Mouse (Mus musculus) liver, embryonic 11.5 days (tissue): Measurements from ENCODE around the gene Dusp1. TPM values are rescaled to one million over a fixed set of nuclear protein-coding genes. Genes with fewer than 3 reads are reported as not detected.
A peak's percentile ranks its signal among the peaks of the same experiment; 100 is the strongest.

ENCODE experiments used
- ATAC-seq: fragments of 200-750 bp; cut with Nextera tagmentation; replicated peaks from 2 replicates; pipeline ENCODE4 v1.8.0; 2017; ENCODE audit warnings: moderate number of reproducible peaks, mild to moderate bottlenecking, moderate TSS enrichment, moderate library complexity; ENCODE audit not compliant: low FRiP score
- DNase-seq: peaks from one replicate; pipeline ENCODE4 v3.0.0-alpha.2; 2017; ENCODE audit warnings: low spot score
- H3K27ac ChIP-seq: fragments of 300-500 bp; sonication (generic); 2 replicates; pipeline ENCODE4 v1.5.1; 2014; ENCODE audit warnings: mild to moderate bottlenecking, low read depth, low read length, control low read depth
- H3K27me3 ChIP-seq: fragments of 300-500 bp; sonication (generic); replicated peaks from 2 replicates; pipeline ENCODE4 v1.6.1; 2014; ENCODE audit warnings: low read length, mixed read lengths; ENCODE audit not compliant: control insufficient read depth, insufficient read depth
- H3K36me3 ChIP-seq: fragments of 300-500 bp; sonication (generic); 2 replicates; pipeline ENCODE4 v1.6.1; 2014; ENCODE audit warnings: mild to moderate bottlenecking, low read length, moderate library complexity, mixed read lengths; ENCODE audit not compliant: control insufficient read depth, insufficient read depth
- H3K4me1 ChIP-seq: fragments of 300-500 bp; sonication (generic); replicated peaks from 2 replicates; pipeline ENCODE4 v1.6.1; 2014; ENCODE audit warnings: low read length, mixed read lengths; ENCODE audit not compliant: control insufficient read depth, insufficient read depth
- H3K4me2 ChIP-seq: fragments of 300-500 bp; sonication (generic); 2 replicates; pipeline ENCODE4 v1.6.1; 2014; ENCODE audit warnings: mild to moderate bottlenecking, control low read depth, moderate library complexity
- H3K4me3 ChIP-seq: fragments of 300-500 bp; sonication (generic); 2 replicates; pipeline ENCODE4 v1.5.1; 2014; ENCODE audit warnings: low read depth, low read length, control low read depth
- H3K9ac ChIP-seq: fragments of 300-500 bp; sonication (generic); 2 replicates; pipeline ENCODE4 v1.6.1; 2014; ENCODE audit warnings: low read depth, low read length, control low read depth
- H3K9me3 ChIP-seq: fragments of 300-500 bp; sonication (generic); 2 replicates; pipeline ENCODE4 v1.6.1; 2016; ENCODE audit warnings: low read length, inconsistent platforms, mixed read lengths; ENCODE audit not compliant: control insufficient read depth
- WGBS: fragments of 180-500 bp; shearing (Covaris S2); extraction: QIAGEN DNeasy Blood & Tissue Kit; methylation state at CpG from one replicate; pipeline ENCODE4 v1.1.7; 2014; 5-methylcytosine and 5-hydroxymethylcytosine counted together
- polyA plus RNA-seq: library from polyadenylated mRNA; unstranded; fragments of >200 nt; fragmentation: Nextera tagmentation; extraction: Ambion mirVana; gene quantifications from 2 replicates; pipeline ENCODE4 v1.2.1, GENCODE M21; 2014

The Dusp1 gene
- polyA plus RNA-seq, 1 experiment from 2014 or later: 18.6 TPM

DNA sequence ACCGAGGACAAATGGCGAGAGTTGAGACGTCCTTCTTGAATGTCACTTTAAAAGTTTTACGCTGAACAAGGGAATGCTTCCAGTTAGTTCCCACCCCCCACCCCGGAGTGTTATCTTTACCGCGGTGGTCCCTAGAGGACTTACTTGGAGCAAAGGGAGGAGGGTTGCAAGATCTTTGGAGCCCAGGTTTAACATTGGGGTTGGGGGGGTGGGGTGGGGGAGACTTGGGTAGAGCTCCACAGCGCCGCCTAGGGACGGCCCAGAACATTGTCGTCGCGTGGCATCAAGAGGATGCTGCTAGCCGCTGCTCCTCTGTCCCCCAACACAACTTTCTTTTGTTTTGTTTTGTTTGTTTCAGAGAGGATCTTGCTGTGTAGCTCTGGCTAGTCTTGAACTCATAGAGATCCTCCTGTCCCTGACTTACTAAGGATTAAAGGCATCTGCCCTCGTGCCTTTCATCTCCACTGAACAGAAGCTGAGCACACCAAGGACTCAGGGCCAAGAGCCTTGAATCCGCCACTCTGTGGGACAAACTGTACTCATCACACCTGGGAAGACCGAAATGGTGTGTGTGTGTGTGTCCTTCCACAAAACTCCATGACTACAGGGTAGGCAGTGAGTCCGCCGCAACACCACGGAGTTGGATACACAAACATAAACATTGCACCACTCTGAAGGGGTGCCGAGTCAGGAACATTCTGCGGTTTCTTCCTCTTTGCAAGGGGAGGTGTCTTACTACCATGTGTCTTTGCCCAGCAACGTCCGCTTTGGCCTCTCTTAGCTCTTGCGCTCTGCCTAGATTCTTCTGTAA lies 52.8 kb downstream of the Dusp1 start:
- WGBS: 21% methylated on average over 25 of the region's 25 CpGs

DNA sequence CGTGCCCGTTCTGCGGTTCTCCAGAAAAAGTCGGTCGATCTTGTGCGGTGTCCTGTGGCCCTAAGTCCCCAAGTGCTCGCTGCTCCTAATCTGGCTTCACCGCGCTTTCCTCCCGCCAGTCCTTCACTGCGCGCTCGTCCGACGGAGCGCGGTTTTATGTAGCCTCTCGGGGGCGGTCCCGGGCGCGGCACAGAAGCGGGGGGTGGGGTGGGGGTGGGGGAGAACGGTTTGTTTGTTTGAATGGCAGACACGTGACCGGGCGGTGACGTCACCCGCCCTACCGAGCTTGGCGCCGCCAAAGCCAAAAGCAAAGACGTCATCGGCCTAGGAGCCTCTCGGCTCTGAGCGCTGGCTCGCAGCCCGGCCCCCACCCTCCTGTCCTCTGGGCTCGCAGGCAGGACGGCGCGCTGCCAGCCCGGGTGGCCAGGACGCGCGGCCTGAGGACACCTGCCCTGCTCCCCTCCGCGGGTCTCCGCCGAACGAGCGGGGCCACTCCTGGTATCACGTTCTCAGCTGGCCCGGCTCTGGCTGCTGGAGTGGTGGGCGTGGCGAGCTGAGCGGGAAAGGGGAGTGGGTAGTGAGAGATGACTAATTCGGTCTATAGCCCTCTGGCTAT lies 53.5 kb downstream of the Dusp1 start:
- H3K4me2 ChIP-seq: peak overlapping the region; percentile 85
- H3K4me1 ChIP-seq: peaks cover 54% of the 10 kb centered on the region
- H3K27ac ChIP-seq: peak overlapping the region; percentile 98
- peaks cover 5% of the 10 kb centered on the region; the same call in 1 of the 2 replicates for H3K36me3 ChIP-seq
- DNase-seq (peak; percentile 97), ATAC-seq (peak; percentile 89)
- WGBS: under 1% methylated on average over 58 of the region's 58 CpGs
- H3K4me3 ChIP-seq: peak overlapping the region; percentile 83
- peak overlapping the region; percentile 95 for H3K9ac ChIP-seq
- no peaks in the 10 kb centered on the region for H3K9me3 ChIP-seq
- no peaks in the 10 kb centered on the region for H3K27me3 ChIP-seq

More for the DNA sequence above, 52.8 kb downstream of the Dusp1 start:
- H3K27ac ChIP-seq: peak overlapping the region; percentile 98
- no peaks in the 10 kb centered on the region for H3K9me3 ChIP-seq
- no peaks in the 10 kb centered on the region for H3K27me3 ChIP-seq
- H3K4me1 ChIP-seq: peaks cover 54% of the 10 kb centered on the region
- H3K36me3 ChIP-seq: peaks cover 5% of the 10 kb centered on the region; the same call in 1 of the 2 replicates
- peak overlapping the region; percentile 83 for H3K4me3 ChIP-seq
- H3K9ac ChIP-seq: peak overlapping the region; percentile 95
- ATAC-seq: peak; percentile 39
- peak overlapping the region; percentile 85 for H3K4me2 ChIP-seq
- no peak for DNase-seq

DNA sequence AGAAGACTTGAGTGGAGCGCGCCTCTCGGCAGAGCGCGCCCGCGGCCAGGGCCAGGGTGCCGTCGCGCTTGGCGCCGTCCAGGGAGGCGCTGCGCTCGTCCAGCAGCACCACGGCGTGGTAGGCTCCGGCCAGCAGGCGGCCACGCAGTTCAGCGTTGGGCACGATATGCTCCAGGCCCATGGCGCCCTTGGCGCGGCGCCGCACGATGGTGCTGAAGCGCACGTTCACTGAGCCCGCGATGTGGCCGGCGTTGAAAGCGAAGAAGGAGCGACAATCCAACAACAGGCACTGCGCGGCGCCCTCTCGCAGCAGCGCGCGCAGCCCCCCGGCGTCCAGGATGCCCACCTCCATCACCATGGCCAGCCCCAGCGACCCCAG lies 54.0 kb downstream of the Dusp1 start:
- ATAC-seq (peak; percentile 59), DNase-seq (no peak)
- Histone ChIP-seq H3K36me3 (peaks cover 5% of the 10 kb centered on the region; the same call in 1 of the 2 replicates), H3K9ac (peak overlapping the region; percentile 95), H3K4me1 (peaks cover 51% of the 10 kb centered on the region), H3K4me2 (peak overlapping the region; percentile 85), H3K9me3 (no peaks in the 10 kb centered on the region), H3K4me3 (peak overlapping the region; percentile 83), H3K27ac (peak overlapping the region; percentile 98), H3K27me3 (no peaks in the 10 kb centered on the region)
- WGBS: under 1% methylated on average over 46 of the region's 46 CpGs

DNA sequence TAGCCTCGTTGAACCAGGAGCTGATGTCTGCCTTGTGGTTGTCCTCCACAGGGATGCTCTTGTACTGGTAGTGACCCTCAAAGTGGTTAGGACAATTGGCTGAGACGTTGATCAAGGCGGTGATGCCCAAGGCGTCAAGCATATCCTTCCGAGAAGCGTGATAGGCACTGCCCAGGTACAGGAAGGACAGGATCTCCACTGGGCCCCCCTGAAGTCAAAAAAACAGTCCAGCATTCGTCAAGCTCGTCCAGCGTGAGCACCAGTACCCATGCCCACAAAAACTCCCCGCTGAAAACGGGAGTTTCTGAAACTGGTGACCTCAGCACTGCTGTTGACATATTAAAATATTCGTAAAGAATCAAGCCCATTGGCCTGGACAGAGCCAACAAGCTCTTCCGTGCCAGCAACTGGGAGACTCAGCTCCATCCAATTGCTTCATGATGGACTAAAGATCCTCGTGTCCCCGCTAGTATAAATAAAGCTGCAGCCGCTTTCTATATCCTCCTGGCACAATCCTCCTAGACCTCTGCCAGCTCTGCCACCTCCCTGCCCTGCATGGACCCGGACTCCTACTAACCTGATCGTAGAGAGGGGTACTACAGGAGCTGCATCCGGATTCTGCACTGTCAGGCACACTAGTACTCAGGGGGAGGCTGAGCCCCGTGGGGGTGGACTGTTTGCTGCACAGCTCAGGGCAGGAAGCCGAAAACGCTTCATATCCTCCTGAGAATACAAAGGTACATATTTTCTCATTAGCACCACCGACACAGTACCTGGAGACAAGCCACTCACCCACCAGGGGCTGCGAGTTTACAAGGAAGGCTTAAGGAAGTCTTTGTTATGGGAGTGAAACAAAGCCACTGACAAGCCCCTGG lies 54.7 kb downstream of the Dusp1 start:
- H3K9ac ChIP-seq: peak overlapping the region; percentile 95
- ATAC-seq (no peak), DNase-seq (peak; percentile 58)

DNA sequence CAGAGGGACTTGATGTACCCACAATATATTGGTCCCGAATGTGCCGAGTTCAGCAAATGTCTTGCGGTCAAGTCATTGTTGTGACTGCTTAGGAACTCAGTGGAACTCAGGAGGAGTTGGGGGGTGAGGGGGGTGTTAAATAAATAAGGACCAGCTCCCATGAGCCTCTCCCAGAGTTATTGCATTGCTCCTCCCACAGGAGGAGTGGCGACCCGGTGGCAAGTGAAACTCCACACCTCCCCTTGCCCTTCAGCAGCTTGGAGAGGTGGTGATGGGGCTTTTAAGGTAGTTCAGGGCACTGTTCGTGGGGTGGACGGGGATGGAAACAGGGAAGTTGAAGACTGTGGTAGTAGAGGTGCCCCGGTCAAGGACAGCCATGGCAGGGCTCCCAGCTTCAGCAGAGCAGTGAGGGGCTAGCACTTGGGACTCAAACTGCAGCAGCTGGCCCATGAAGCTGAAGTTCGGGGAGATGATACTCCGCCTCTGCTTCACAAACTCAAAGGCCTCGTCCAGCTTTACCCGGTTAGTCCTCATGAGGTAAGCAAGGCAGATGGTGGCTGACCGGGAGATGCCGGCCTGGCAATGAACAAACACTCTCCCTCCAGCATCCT lies 55.8 kb downstream of the Dusp1 start:
- Histone ChIP-seq H3K4me1 (peaks cover 39% of the 10 kb centered on the region), H3K4me3 (peak overlapping the region; percentile 83), H3K9ac (no peak overlapping the region; the same call in none of the 2 replicates), H3K27me3 (no peaks in the 10 kb centered on the region), H3K4me2 (peak overlapping the region; percentile 85), H3K9me3 (no peaks in the 10 kb centered on the region), H3K36me3 (peaks cover 5% of the 10 kb centered on the region; the same call in 1 of the 2 replicates), H3K27ac (no peak overlapping the region)
- WGBS: 81% methylated on average over 14 of the region's 14 CpGs
- DNase-seq: no peak
- ATAC-seq: no peak

More for the DNA sequence above, 54.7 kb downstream of the Dusp1 start:
- peaks cover 5% of the 10 kb centered on the region; the same call in 1 of the 2 replicates for H3K36me3 ChIP-seq
- no peaks in the 10 kb centered on the region for H3K27me3 ChIP-seq
- H3K4me3 ChIP-seq: peak overlapping the region; percentile 83
- H3K9me3 ChIP-seq: no peaks in the 10 kb centered on the region
- WGBS: 30% methylated on average over 24 of the region's 24 CpGs
- peak overlapping the region; percentile 85 for H3K4me2 ChIP-seq
- H3K4me1 ChIP-seq: peaks cover 49% of the 10 kb centered on the region
- peak overlapping the region; percentile 98 for H3K27ac ChIP-seq

DNA sequence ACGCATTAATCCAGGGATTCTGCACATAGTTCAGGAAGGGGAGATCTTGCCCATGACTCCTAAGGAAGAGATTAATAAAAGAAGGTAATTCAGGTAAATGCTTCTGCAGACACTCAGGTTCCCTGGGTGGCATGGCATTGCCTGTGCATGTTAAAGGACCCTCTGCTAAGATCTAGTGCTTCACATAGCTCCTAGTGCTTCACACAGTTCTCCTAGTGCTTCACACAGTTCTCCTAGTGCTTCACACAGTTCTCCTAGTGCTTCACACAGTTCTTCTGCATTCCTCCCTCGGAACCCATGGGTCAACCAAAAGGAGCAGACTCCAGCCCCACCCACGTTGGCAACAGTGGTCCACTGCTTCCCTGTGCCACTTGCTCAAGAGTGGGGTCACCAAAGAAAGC lies 56.7 kb downstream of the Dusp1 start:
- H3K27me3 ChIP-seq: no peaks in the 10 kb centered on the region
- no peaks in the 10 kb centered on the region for H3K9me3 ChIP-seq
- 73% methylated on average over 3 of the region's 3 CpGs for WGBS
- H3K4me1 ChIP-seq: peaks cover 30% of the 10 kb centered on the region
- H3K4me2 ChIP-seq: peak overlapping the region; percentile 4; the same call in 1 of the 2 replicates
- ATAC-seq (no peak), DNase-seq (no peak)
- no peak overlapping the region for H3K4me3 ChIP-seq
- H3K9ac ChIP-seq: no peak overlapping the region
- H3K27ac ChIP-seq: no peak overlapping the region
- peaks cover 5% of the 10 kb centered on the region; the same call in 1 of the 2 replicates for H3K36me3 ChIP-seq

DNA sequence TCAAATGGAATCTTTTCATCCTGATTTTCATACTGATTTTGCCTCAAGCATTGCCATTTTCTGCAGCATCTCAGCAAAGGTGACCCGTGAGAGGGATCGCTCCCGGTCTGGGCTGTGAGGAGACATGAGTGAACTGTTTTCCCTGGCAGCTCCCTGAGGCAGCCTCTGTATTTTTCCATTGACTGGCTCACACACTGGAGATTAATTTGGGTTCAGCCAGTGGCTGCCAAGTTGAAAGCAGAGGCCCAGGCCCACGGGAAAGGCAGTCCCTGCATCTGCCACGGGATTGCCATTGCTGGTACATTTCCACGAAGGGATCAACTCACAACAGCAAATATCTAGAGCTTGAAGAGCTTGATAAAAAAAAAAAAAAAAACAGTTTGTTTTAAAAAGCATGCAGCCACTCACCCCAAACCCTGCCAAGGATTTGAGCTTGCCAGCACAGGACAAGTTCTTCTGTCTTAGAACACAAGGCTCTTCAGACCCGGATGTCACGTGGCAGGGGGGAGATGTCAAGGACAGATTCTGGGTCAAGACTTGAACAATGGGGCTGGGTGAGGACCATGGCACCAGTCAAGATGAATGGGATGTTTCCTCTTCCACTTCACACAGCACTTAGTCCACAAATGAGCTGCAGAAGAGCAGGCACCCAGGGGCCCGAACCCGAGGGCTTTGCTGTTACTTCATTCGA lies 57.8 kb downstream of the Dusp1 start:
- Histone ChIP-seq H3K4me2 (peak overlapping the region; percentile 49; the same call in 1 of the 2 replicates), H3K27ac (peak overlapping the region; percentile 65), H3K36me3 (peaks cover 5% of the 10 kb centered on the region; the same call in 1 of the 2 replicates), H3K9ac (0 out of 2 replicates have a peak overlapping the region, but pooled peaks have one; percentile 1), H3K9me3 (no peaks in the 10 kb centered on the region), H3K4me3 (no peak overlapping the region), H3K27me3 (no peaks in the 10 kb centered on the region), H3K4me1 (peaks cover 23% of the 10 kb centered on the region)
- WGBS: 46% methylated on average over 11 of the region's 11 CpGs
- no peak for ATAC-seq
- no peak for DNase-seq
